Mouse (Mus musculus): ENCODE data around the gene Eefsec. TPM values are rescaled to one million over a fixed set of nuclear protein-coding genes. Genes with fewer than 3 reads are reported as not detected.

Eefsec gene
- polyA plus RNA-seq, 1 experiment: 5.2 TPM

DNA sequence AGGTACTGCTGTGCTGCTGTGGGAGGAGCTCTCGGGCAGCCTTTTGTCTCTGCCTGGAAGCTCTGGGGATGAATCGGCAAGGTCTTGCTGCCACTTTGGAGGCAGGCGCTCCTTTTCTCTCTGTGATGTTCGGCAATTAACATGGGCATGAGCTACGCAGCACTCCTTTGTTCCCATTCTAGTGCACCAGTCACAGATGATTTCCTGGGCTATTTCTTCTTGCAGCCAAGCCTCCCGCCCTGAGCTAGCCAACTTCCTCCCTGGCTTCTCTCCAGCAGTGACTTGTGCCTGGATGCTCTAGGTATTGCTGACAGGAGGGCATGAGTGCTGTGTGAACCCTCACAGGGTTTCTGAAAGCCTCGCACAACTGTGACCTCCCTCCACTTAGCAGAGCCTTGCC, 36.8 kb upstream of the Eefsec start:
- 43% methylated on average over 7 of the region's 7 CpGs for WGBS
- no peak overlapping the region for H3K4me3 ChIP-seq (replicated peaks; ENCODE audit: control insufficient read depth, low read depth, low read length)
- TF ChIP-seq CTCF (IDR thresholded peaks at IDR 0.05; ENCODE audit: control insufficient read depth, insufficient read depth, low read length) (no peak), POLR2A (IDR thresholded peaks at IDR 0.05; ENCODE audit: borderline replicate concordance, control insufficient read depth, low read depth, low read length) (no peak)

GRCm38 (mm10) chr6:88480421-88480820, 34.1 kb upstream of the Eefsec start:
- TF ChIP-seq CTCF (IDR thresholded peaks at IDR 0.05; ENCODE audit: control insufficient read depth, insufficient read depth, low read length): no peak
- no peak for TF ChIP-seq POLR2A (IDR thresholded peaks at IDR 0.05; ENCODE audit: borderline replicate concordance, control insufficient read depth, low read depth, low read length)
- 75% methylated on average over 6 of the region's 6 CpGs for WGBS
- no peak overlapping the region for H3K4me3 ChIP-seq (replicated peaks; ENCODE audit: control insufficient read depth, low read depth, low read length)

More for the DNA sequence above, 36.8 kb upstream of the Eefsec start:
- Histone ChIP-seq H3K27ac (ENCODE audit: control insufficient read depth, insufficient read depth, low read depth, low read length, poor library complexity) (no peak overlapping the region), H3K4me1 (ENCODE audit: control insufficient read depth, insufficient read depth, low read length) (no peaks in the 10 kb centered on the region; the same call in 1 of the 2 replicates)

DNA sequence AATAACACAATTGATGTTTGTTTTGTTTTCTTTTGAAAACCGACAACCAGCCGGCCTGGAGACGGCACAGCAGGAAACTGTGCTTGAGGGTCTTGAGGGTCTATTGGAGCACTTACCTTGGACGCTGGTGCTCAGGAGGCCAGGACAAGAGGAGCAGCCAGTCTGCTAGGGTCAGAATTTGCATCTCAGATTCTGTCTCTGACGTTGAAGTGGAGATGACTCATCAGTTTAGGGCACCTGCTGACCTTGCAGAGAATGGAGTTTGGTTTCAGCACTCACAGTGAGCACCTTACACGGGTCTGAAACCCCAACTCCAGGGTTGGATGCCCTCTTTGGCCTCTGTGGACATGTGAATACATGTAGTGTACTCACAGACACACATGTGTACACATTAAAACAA, 23.5 kb upstream of the Eefsec start:
- H3K27ac ChIP-seq (ENCODE audit: control insufficient read depth, insufficient read depth, low read depth, low read length, poor library complexity): no peak overlapping the region
- WGBS: 66% methylated on average over 6 of the region's 6 CpGs

More at GRCm38 (mm10) chr6:88480421-88480820, 34.1 kb upstream of the Eefsec start:
- no peak overlapping the region for H3K27ac ChIP-seq (ENCODE audit: control insufficient read depth, insufficient read depth, low read depth, low read length, poor library complexity)
- H3K4me1 ChIP-seq (ENCODE audit: control insufficient read depth, insufficient read depth, low read length): no peaks in the 10 kb centered on the region; the same call in 1 of the 2 replicates

DNA sequence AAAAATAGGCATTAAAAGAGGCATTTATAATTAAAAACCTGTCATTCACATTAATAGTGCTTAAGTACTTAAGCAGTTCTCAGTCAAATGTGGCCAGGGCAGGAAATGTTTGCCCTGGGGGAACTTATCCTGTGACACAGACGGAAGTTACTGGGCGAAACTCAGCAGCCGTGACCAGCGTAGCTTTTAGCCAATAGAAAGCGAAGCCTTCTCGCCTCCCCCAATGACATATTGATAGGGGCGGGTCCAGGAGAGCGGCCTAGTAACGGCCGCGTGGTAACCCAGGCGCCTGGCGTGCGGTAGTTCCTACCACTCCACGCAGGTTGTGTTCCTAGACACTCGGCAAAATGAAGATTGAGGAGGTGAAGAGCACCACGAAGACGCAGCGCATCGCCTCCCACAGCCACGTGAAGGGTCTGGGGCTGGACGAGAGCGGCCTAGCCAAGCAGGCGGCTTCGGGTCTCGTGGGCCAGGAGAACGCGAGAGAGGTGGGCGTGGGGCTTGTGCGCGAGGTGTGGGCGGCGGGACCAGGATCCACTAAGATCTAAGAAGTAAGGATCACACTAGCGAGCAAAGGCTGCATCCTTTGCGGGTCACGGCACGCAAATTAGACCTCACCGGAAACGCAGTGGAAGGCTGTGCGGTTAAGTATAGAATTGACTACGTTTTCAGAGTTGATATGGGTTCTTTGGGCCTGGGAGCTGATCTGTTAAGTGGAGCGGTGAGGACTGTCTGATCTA, 19.0 kb upstream of the Eefsec start, which contains the start of gene Ruvbl1:
Ruvbl1 (plus strand) TSS at position 229 of the 740 bp plus-strand sequence.
- WGBS: under 1% methylated on average over 42 of the region's 42 CpGs
- Histone ChIP-seq H3K4me3 (replicated peaks; ENCODE audit: control insufficient read depth, low read depth, low read length) (peak within 1 kb of the TSS; percentile 91), H3K4me1 (ENCODE audit: control insufficient read depth, insufficient read depth, low read length) (no peaks in the 10 kb centered on the region; the same call in 1 of the 2 replicates), H3K27ac (ENCODE audit: control insufficient read depth, insufficient read depth, low read depth, low read length, poor library complexity) (no peak within 1 kb of the TSS)
- TF ChIP-seq POLR2A (IDR thresholded peaks at IDR 0.05; ENCODE audit: borderline replicate concordance, control insufficient read depth, low read depth, low read length) (peak; percentile 29; the same call in 1 of the 2 replicates), CTCF (IDR thresholded peaks at IDR 0.05; ENCODE audit: control insufficient read depth, insufficient read depth, low read length) (no peak)

More for the DNA sequence above, 23.5 kb upstream of the Eefsec start:
- Histone ChIP-seq H3K4me1 (ENCODE audit: control insufficient read depth, insufficient read depth, low read length) (no peaks in the 10 kb centered on the region; the same call in 1 of the 2 replicates), H3K4me3 (replicated peaks; ENCODE audit: control insufficient read depth, low read depth, low read length) (no peak overlapping the region)
- no peak for TF ChIP-seq CTCF (IDR thresholded peaks at IDR 0.05; ENCODE audit: control insufficient read depth, insufficient read depth, low read length)
- TF ChIP-seq POLR2A (IDR thresholded peaks at IDR 0.05; ENCODE audit: borderline replicate concordance, control insufficient read depth, low read depth, low read length): no peak

DNA sequence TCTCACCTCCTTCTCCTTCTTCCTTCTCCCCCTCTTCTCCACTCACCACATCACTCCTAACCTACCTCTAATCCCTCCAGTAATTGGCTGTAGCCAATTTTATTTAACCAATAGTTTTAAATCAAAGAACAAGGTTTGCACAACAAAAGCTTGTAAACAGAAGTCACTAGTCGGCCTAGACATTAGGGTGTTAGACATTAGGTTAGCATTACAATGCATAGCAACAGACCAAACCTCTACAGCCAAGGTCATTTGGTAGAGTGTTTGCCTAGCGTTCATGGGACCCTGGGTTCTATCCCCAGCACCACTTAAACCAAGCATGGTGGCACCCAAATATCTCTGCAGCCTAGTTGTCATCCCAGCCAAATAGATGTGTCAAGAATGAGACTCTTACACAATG, 8.2 kb upstream of the Eefsec start:
- TF ChIP-seq POLR2A (IDR thresholded peaks at IDR 0.05; ENCODE audit: borderline replicate concordance, control insufficient read depth, low read depth, low read length) (no peak), CTCF (IDR thresholded peaks at IDR 0.05; ENCODE audit: control insufficient read depth, insufficient read depth, low read length) (no peak)
- WGBS: 58% methylated on average over 2 of the region's 2 CpGs
- no peak overlapping the region for H3K4me3 ChIP-seq (replicated peaks; ENCODE audit: control insufficient read depth, low read depth, low read length)

DNA sequence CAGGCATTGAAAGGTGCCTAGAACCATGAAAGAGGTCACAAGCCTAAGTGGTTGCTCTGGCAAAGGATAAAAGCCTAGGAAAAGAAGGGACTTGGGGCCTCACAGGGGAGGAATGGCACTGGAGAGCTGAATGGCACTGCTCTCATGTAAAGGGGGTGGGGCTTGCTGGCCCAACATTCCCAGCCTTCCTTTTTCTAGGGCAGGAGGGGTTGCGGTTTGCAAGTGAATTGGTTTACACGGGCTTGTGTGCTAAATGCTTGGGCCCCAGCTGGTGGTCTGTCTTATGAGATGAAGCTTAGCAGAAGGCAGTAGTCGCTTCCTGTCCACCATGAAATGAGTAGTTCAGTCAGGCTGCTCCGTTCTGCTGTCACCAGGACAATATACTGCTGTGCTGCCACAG, 1.1 kb upstream of the Eefsec start:
- TF ChIP-seq CTCF (IDR thresholded peaks at IDR 0.05; ENCODE audit: control insufficient read depth, insufficient read depth, low read length) (no peak), POLR2A (IDR thresholded peaks at IDR 0.05; ENCODE audit: borderline replicate concordance, control insufficient read depth, low read depth, low read length) (no peak)
- WGBS: 76% methylated on average over 4 of the region's 4 CpGs
- no peak overlapping the region for H3K4me3 ChIP-seq (replicated peaks; ENCODE audit: control insufficient read depth, low read depth, low read length)
- H3K4me1 ChIP-seq (ENCODE audit: control insufficient read depth, insufficient read depth, low read length): no peaks in the 10 kb centered on the region
- H3K27ac ChIP-seq (ENCODE audit: control insufficient read depth, insufficient read depth, low read depth, low read length, poor library complexity): no peak overlapping the region

More for the DNA sequence above, 8.2 kb upstream of the Eefsec start:
- Histone ChIP-seq H3K4me1 (ENCODE audit: control insufficient read depth, insufficient read depth, low read length) (no peaks in the 10 kb centered on the region), H3K27ac (ENCODE audit: control insufficient read depth, insufficient read depth, low read depth, low read length, poor library complexity) (no peak overlapping the region)

DNA sequence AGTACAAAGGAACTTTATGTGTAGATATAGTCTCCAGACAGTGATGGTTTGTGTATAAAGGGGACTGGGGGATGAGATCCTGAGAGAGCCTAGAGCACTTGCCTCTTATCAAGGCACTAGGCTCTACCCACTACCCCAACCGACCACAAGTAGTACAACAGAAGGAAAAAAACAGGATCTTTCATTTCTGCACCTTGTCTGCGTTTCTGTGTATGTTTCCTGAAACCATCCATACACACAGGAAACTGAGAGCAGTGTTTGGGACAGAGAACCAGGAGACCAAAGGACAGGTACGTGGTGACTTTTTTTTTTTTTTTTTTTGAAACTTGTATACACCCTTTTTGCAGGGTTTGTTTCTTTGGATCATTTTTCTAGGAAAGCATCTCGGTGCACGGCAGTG, 678 bp downstream of the Eefsec start:
- under 1% methylated on average over 5 of the region's 5 CpGs for WGBS
- Histone ChIP-seq H3K4me1 (ENCODE audit: control insufficient read depth, insufficient read depth, low read length) (no peaks in the 10 kb centered on the region), H3K4me3 (replicated peaks; ENCODE audit: control insufficient read depth, low read depth, low read length) (peak overlapping the region; percentile 99), H3K27ac (ENCODE audit: control insufficient read depth, insufficient read depth, low read depth, low read length, poor library complexity) (no peak overlapping the region)
- TF ChIP-seq CTCF (IDR thresholded peaks at IDR 0.05; ENCODE audit: control insufficient read depth, insufficient read depth, low read length): no peak
- no peak for TF ChIP-seq POLR2A (IDR thresholded peaks at IDR 0.05; ENCODE audit: borderline replicate concordance, control insufficient read depth, low read depth, low read length)

DNA sequence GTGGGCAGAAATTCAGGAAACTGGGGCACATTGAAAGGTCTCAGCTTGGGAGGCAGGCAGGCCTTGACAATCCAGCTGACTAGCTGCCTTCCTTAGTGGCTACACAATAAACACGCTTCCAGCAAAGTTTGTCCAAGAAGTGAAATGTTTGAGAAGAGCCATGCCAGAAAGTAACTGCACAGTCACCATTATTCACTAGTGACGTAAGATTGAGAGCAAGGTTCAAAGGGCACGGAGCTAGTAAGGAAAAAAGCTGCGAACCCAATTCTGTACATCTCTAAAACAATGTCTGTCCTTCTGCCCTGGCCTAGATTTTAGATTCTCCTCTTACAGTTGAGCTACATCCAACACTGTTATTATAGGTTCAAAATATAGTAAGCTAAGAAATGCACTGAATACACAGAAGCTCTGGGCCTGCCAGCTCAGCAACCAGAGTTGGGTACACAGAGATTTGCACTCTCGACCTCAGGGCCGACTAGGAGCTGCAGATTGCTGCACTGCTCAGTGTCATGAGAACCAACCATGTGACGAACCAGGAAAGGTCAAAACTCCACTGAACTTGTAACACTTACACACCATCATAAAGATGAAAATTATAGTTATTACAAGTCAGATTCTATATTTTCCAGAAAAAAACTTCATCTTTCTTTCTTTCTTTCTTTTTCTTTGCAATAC, 2.1 kb downstream of the Eefsec start:
- Histone ChIP-seq H3K27ac (ENCODE audit: control insufficient read depth, insufficient read depth, low read depth, low read length, poor library complexity) (no peak overlapping the region), H3K4me3 (replicated peaks; ENCODE audit: control insufficient read depth, low read depth, low read length) (no peak overlapping the region), H3K4me1 (ENCODE audit: control insufficient read depth, insufficient read depth, low read length) (peaks cover 2% of the 10 kb centered on the region; the same call in 1 of the 2 replicates)
- WGBS: 84% methylated on average over 7 of the region's 7 CpGs
- TF ChIP-seq CTCF (IDR thresholded peaks at IDR 0.05; ENCODE audit: control insufficient read depth, insufficient read depth, low read length) (no peak), POLR2A (IDR thresholded peaks at IDR 0.05; ENCODE audit: borderline replicate concordance, control insufficient read depth, low read depth, low read length) (no peak)

All from bone marrow, adult 2 months (tissue).